Mouse (Mus musculus): Measurements from ENCODE around the gene Mospd1. TPM values are rescaled to one million over a fixed set of nuclear protein-coding genes. Genes with fewer than 3 reads are reported as not detected.

The Mospd1 gene
- total and polyA plus RNA-seq, 3 experiments, result 4.8 to 10.1 TPM; not detected in 1

- no peaks in the 10 kb centered on the region for H3K27me3 ChIP-seq (ENCODE audit: control insufficient read depth in 1 of 2, insufficient read depth in 2 of 2, low read length in 2 of 2)
- peak; percentile 84 for DNase-seq (ENCODE audit: low read depth, low spot score)
- H3K4me1 ChIP-seq (ENCODE audit: control insufficient read depth in 1 of 2, insufficient read depth in 2 of 2, low read length in 2 of 2), result peaks cover 2 to 11% of the 10 kb centered on the region in 2 experiments; a peak in 2 of 4 replicates
- H3K9ac ChIP-seq (ENCODE audit: control insufficient read depth, low read depth, low read length, poor library complexity, severe bottlenecking), result peak overlapping the region; percentile 87
- peak overlapping the region; percentile 54 for H3K27ac ChIP-seq (ENCODE audit: control insufficient read depth, low read depth, low read length)
- TF ChIP-seq BHLHE40 (IDR thresholded peaks at IDR 0.05; ENCODE audit: borderline replicate concordance, low read depth, low read length), result peak; percentile 81
- no peak for TF ChIP-seq TBP (IDR thresholded peaks at IDR 0.05; ENCODE audit: low read depth, low read length)
- TF ChIP-seq HCFC1 (IDR thresholded peaks at IDR 0.05; ENCODE audit: low read depth, low read length), result 0 out of 2 replicates have a peak, but pooled peaks have one; percentile 37
- TF ChIP-seq USF1 (IDR thresholded peaks at IDR 0.05; ENCODE audit: low read depth, low read length), result peak; percentile 89
- TF ChIP-seq MAZ (IDR thresholded peaks at IDR 0.05; ENCODE audit: low read depth, low read length), result 0 out of 2 replicates have a peak, but pooled peaks have one; percentile 26
- TF ChIP-seq EP300 (IDR thresholded peaks at IDR 0.05; ENCODE audit: low read depth in 1 of 2, low read length in 2 of 2), result 0 out of 4 replicates have a peak, but pooled peaks of 1 of the 2 experiments have one; percentile 21
- TF ChIP-seq TCF12 (IDR thresholded peaks at IDR 0.05; ENCODE audit: low read depth, low read length), result peak; percentile 28; the same call in 1 of the 2 replicates
- peak; percentile 43 for TF ChIP-seq NELFE (IDR thresholded peaks at IDR 0.05; ENCODE audit: low read depth, low read length)
- no peak for TF ChIP-seq CHD2 (IDR thresholded peaks at IDR 0.05; ENCODE audit: low read length)
- TF ChIP-seq MYB (IDR thresholded peaks at IDR 0.05; ENCODE audit: low read depth, low read length), result no peak
- TF ChIP-seq USF2 (IDR thresholded peaks at IDR 0.05; ENCODE audit: borderline replicate concordance in 1 of 2, insufficient read depth in 1 of 2, low read depth in 1 of 2, low read length in 2 of 2), result peak in 1 of 2 experiments; percentile 69; a peak in 2 of 4 replicates
- TF ChIP-seq MXI1 (IDR thresholded peaks at IDR 0.05; ENCODE audit: low read depth, low read length), result peak; percentile 91
- peak; percentile 73 for TF ChIP-seq MAX (IDR thresholded peaks at IDR 0.05; ENCODE audit: low read length)
- TF ChIP-seq POLR2AphosphoS2 (IDR thresholded peaks at IDR 0.05; ENCODE audit: low read length), result no peak
- TF ChIP-seq ETS1 (IDR thresholded peaks at IDR 0.05; ENCODE audit: low read depth, low read length), result peak; percentile 93
- no peak for TF ChIP-seq UBTF (IDR thresholded peaks at IDR 0.05; ENCODE audit: borderline replicate concordance, insufficient read depth, low read depth, low read length)
- TF ChIP-seq SIN3A (IDR thresholded peaks at IDR 0.05; ENCODE audit: low read length), result peak; percentile 91
- TF ChIP-seq ZMIZ1 (IDR thresholded peaks at IDR 0.05; ENCODE audit: low read depth, low read length), result peak; percentile 41; the same call in 1 of the 2 replicates
- 0 out of 2 replicates have a peak, but pooled peaks have one; percentile 12 for TF ChIP-seq GATA1 (IDR thresholded peaks at IDR 0.05; ENCODE audit: low read depth, low read length)
- 0 out of 2 replicates have a peak, but pooled peaks cover 1% of the 10 kb centered on the region for H3K79me2 ChIP-seq (ENCODE audit: control insufficient read depth, insufficient read depth, low read length, poor library complexity)
- H3K36me3 ChIP-seq (ENCODE audit: control insufficient read depth in 1 of 2, insufficient read depth in 2 of 2, low read length in 2 of 2), result peaks cover 0 to 11% of the 10 kb centered on the region in 2 experiments; a peak in 2 of 4 replicates
- H3K9me3 ChIP-seq (replicated peaks; ENCODE audit: insufficient read depth, low read length), result no peaks in the 10 kb centered on the region
- H3K4me3 ChIP-seq (ENCODE audit: control insufficient read depth in 1 of 2, insufficient read depth in 1 of 2, low read depth in 2 of 2, low read length in 2 of 2), result peak overlapping the region; percentile 78 to 96
Observed at GRCm38 (mm10) chrX:53369534-53370365, 552 bp downstream of the Mospd1 start.
